Mouse (Mus musculus) heart, embryonic 15.5 days (tissue): ENCODE data around the gene Sept4. TPM values are rescaled to one million over a fixed set of nuclear protein-coding genes. Genes with fewer than 3 reads are reported as not detected.

Source experiments
- ATAC-seq: fragments of 200-750 bp; cut with Nextera tagmentation; replicated peaks from 2 replicates; pipeline ENCODE4 v1.8.0; 2017; ENCODE audit warnings: low read depth, moderate TSS enrichment; ENCODE audit not compliant: insufficient number of reproducible peaks, insufficient read depth, low FRiP score
- H3K27ac ChIP-seq: fragments of 300-500 bp; sonication (generic); 2 replicates; pipeline ENCODE4 v1.5.1; 2015; ENCODE audit warnings: mild to moderate bottlenecking, inconsistent platforms
- H3K27me3 ChIP-seq: fragments of 300-500 bp; sonication (generic); 2 replicates; pipeline ENCODE4 v1.6.1; 2015; ENCODE audit warnings: inconsistent platforms
- H3K36me3 ChIP-seq: fragments of 300-500 bp; sonication (generic); 2 replicates; pipeline ENCODE4 v1.6.1; 2015; ENCODE audit warnings: mild to moderate bottlenecking, inconsistent platforms
- H3K4me1 ChIP-seq: fragments of 300-500 bp; sonication (generic); replicated peaks from 2 replicates; pipeline ENCODE4 v1.6.1; 2015; ENCODE audit warnings: inconsistent platforms
- H3K4me2 ChIP-seq: fragments of 300-500 bp; sonication (generic); 2 replicates; pipeline ENCODE4 v1.6.1; 2015; ENCODE audit warnings: inconsistent platforms, mild to moderate bottlenecking, moderate library complexity
- H3K4me3 ChIP-seq: fragments of 300-500 bp; sonication (generic); 2 replicates; pipeline ENCODE4 v1.5.1; 2015; ENCODE audit warnings: mild to moderate bottlenecking, inconsistent platforms
- H3K9ac ChIP-seq: fragments of 300-500 bp; sonication (generic); 2 replicates; pipeline ENCODE4 v1.6.1; 2015; ENCODE audit warnings: mild to moderate bottlenecking, inconsistent platforms
- H3K9me3 ChIP-seq: fragments of 300-500 bp; sonication (generic); replicated peaks from 2 replicates; pipeline ENCODE4 v1.6.1; 2016; ENCODE audit warnings: inconsistent platforms
- WGBS: fragments of 180-500 bp; shearing (Covaris S2); methylation state at CpG from one replicate; pipeline ENCODE4 v1.1.7; 2015; ENCODE audit warnings: mixed read lengths; 5-methylcytosine and 5-hydroxymethylcytosine counted together
- polyA plus RNA-seq: library from polyadenylated mRNA; unstranded; fragments of >200 nt; fragmentation: Nextera tagmentation; extraction: Ambion mirVana; gene quantifications from 2 replicates; pipeline ENCODE4 v1.2.1, GENCODE M21; 2015

Gene Sept4
- polyA plus RNA-seq, 1 experiment from 2014 or later = 23.8 TPM

GRCm38 (mm10) chr11:87579713-87580112 is 11.0 kb downstream of the Sept4 start:
- no peaks in the 10 kb centered on the region for H3K36me3 ChIP-seq
- peak overlapping the region; percentile 59; the same call in 1 of the 2 replicates for H3K4me3 ChIP-seq
- ATAC-seq = no peak
- H3K4me2 ChIP-seq = peak overlapping the region; percentile 91; the same call in 1 of the 2 replicates
- H3K4me1 ChIP-seq = peaks cover 47% of the 10 kb centered on the region
- no peaks in the 10 kb centered on the region for H3K9me3 ChIP-seq
- H3K27me3 ChIP-seq = no peaks in the 10 kb centered on the region
- no peak overlapping the region for H3K9ac ChIP-seq
- peak overlapping the region; percentile 77 for H3K27ac ChIP-seq
- 15% methylated on average over 1 of the region's 1 CpGs for WGBS

- no peak overlapping the region for H3K4me3 ChIP-seq
- no peaks in the 10 kb centered on the region for H3K9me3 ChIP-seq
- no peak for ATAC-seq
- H3K27ac ChIP-seq = no peak overlapping the region
- no peak overlapping the region for H3K9ac ChIP-seq
- no peaks in the 10 kb centered on the region for H3K27me3 ChIP-seq
- no peak overlapping the region for H3K4me2 ChIP-seq
- H3K36me3 ChIP-seq = no peaks in the 10 kb centered on the region
- WGBS = 54% methylated on average over 10 of the region's 10 CpGs
- H3K4me1 ChIP-seq = peaks cover 40% of the 10 kb centered on the region
Observed at GRCm38 (mm10) chr11:87580543-87581085, 11.9 kb downstream of the Sept4 start.

- 83% methylated on average over 12 of the region's 12 CpGs for WGBS
- Histone ChIP-seq H3K9me3 (no peaks in the 10 kb centered on the region), H3K4me1 (peaks cover 40% of the 10 kb centered on the region), H3K4me2 (no peak overlapping the region), H3K27ac (no peak overlapping the region), H3K9ac (no peak overlapping the region), H3K27me3 (no peaks in the 10 kb centered on the region), H3K36me3 (no peaks in the 10 kb centered on the region), H3K4me3 (no peak overlapping the region)
- ATAC-seq = no peak
Observed at GRCm38 (mm10) chr11:87581161-87581865, 12.6 kb downstream of the Sept4 start.

DNA sequence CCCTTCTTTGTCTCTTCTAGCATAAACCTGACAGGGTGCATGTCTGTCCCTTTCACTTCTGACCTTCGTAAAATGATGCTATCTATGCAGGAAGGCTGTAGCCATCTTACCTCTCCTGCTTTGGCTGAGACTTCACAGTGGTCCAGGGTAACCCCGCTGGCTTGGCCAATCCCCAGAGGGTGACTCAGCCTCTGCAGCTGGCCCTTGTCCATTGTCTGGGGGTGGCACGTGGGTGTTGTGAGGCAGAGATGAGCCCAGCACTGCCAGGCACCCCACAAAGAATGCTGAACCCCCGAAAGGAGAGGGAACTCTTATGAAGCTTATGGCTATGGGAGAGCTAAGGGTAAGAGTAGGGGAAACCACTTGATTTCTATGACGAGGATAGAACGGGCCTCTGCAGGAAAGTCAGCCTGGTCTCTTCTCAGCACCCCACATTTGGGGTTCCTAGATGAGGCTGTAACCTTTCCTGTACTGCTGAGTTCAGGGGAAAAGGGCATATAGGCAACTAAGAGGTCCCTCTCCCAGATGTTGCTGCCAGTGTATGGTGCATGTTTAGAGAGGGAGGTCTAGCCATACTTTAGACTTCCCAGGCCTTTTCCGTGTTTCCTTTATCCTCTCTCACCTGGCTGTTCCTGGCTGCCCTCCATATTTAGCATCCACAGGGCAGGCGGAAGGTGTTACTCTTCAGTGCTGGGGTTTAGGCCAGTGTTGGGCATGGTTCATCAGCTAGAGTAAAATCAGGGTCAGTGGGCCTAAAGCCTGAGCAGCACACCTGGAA is 13.4 kb downstream of the Sept4 start:
- H3K4me3 ChIP-seq = no peak overlapping the region
- H3K4me1 ChIP-seq = peaks cover 40% of the 10 kb centered on the region
- H3K36me3 ChIP-seq = no peaks in the 10 kb centered on the region
- no peaks in the 10 kb centered on the region for H3K9me3 ChIP-seq
- H3K9ac ChIP-seq = no peak overlapping the region
- no peak overlapping the region for H3K27ac ChIP-seq
- ATAC-seq = no peak
- H3K27me3 ChIP-seq = no peaks in the 10 kb centered on the region
- WGBS = 76% methylated on average over 8 of the region's 8 CpGs
- H3K4me2 ChIP-seq = no peak overlapping the region

- Histone ChIP-seq H3K27ac (no peak overlapping the region), H3K36me3 (no peaks in the 10 kb centered on the region), H3K4me2 (no peak overlapping the region), H3K9me3 (no peaks in the 10 kb centered on the region), H3K27me3 (no peaks in the 10 kb centered on the region), H3K9ac (no peak overlapping the region), H3K4me3 (no peak overlapping the region), H3K4me1 (peaks cover 29% of the 10 kb centered on the region)
- no peak for ATAC-seq
- 77% methylated on average over 6 of the region's 6 CpGs for WGBS
Observed at GRCm38 (mm10) chr11:87583291-87584034, 14.8 kb downstream of the Sept4 start.

- Histone ChIP-seq H3K27ac (peak overlapping the region; percentile 74), H3K36me3 (no peaks in the 10 kb centered on the region), H3K4me1 (peaks cover 21% of the 10 kb centered on the region), H3K9ac (no peak overlapping the region), H3K9me3 (no peaks in the 10 kb centered on the region), H3K27me3 (no peaks in the 10 kb centered on the region), H3K4me2 (no peak overlapping the region), H3K4me3 (no peak overlapping the region)
- WGBS = 71% methylated on average over 10 of the region's 10 CpGs
- ATAC-seq = no peak
Observed at GRCm38 (mm10) chr11:87584711-87585505, 16.2 kb downstream of the Sept4 start.

DNA sequence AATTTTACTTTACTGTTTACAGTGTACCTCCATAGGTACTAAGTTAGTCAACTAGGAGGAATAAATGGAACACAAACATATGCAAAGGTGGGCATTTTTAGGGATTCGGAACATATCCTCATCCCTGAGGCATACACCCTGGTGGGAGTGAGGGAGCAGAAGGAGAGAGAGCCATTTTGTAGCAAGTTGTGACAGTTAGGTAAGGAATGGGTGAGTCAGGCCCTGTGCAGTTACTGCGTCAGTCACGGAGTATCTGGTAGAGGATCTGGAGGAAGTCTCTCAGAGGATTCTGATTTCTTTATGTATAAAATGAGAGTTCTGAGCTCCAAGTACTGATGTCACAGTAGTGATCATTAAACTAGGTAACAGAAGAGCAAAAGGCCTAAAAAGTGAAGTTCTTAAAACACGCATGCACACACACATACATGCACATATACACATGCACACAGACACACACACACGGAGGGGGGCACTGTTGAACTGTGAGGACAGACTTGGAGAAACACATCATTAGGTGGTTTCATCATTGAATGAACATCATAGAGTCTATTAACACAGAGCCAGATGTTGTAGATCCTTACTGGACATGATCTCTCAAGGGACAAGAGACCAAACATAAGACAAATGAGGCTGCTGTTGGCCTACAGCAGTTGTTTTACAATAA is 18.6 kb downstream of the Sept4 start:
- H3K4me1 ChIP-seq = peaks cover 24% of the 10 kb centered on the region
- 88% methylated on average over 5 of the region's 5 CpGs for WGBS
- ATAC-seq = no peak

DNA sequence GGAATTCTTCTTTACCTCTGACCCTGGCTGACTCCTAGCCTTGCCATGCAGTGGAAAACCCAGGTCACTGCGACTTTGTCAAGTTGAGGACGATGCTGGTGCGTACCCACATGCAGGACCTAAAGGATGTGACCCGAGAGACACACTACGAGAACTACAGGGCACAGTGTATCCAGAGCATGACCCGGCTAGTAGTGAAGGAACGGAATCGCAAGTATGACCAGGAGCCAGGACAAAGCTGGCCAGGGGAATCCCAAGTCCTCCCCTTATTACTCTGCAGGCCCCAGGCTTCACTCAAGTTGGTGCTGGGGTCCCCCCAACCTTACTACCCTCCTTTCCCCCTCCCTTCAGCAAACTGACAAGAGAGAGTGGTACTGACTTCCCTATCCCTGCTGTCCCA is 20.9 kb downstream of the Sept4 start:
- Histone ChIP-seq H3K27me3 (no peaks in the 10 kb centered on the region), H3K4me2 (peak overlapping the region; percentile 70), H3K9me3 (no peaks in the 10 kb centered on the region), H3K9ac (no peak overlapping the region), H3K36me3 (no peaks in the 10 kb centered on the region), H3K27ac (no peak overlapping the region), H3K4me3 (no peak overlapping the region), H3K4me1 (peaks cover 30% of the 10 kb centered on the region)
- WGBS = 86% methylated on average over 8 of the region's 8 CpGs
- ATAC-seq = no peak

More for the DNA sequence above, 18.6 kb downstream of the Sept4 start:
- Histone ChIP-seq H3K27me3 (no peaks in the 10 kb centered on the region), H3K4me2 (no peak overlapping the region), H3K27ac (no peak overlapping the region), H3K9ac (no peak overlapping the region), H3K4me3 (no peak overlapping the region), H3K36me3 (no peaks in the 10 kb centered on the region), H3K9me3 (no peaks in the 10 kb centered on the region)

- Histone ChIP-seq H3K4me2 (peak overlapping the region; percentile 70), H3K9me3 (no peaks in the 10 kb centered on the region), H3K27ac (peak overlapping the region; percentile 93), H3K4me1 (peaks cover 41% of the 10 kb centered on the region), H3K27me3 (no peaks in the 10 kb centered on the region), H3K36me3 (no peaks in the 10 kb centered on the region), H3K9ac (peak overlapping the region; percentile 81), H3K4me3 (peak overlapping the region; percentile 70)
- ATAC-seq = no peak
- WGBS = 2% methylated on average over 25 of the region's 25 CpGs
Observed at GRCm38 (mm10) chr11:87590841-87591525, 22.3 kb downstream of the Sept4 start.
